In genomic region chr12:72235621-72236351, GRCm38 (mm10) we compare ENCODE assay signal across 9 mouse cellular contexts. TPM values are rescaled to one million over a fixed set of nuclear protein-coding genes. Genes with fewer than 3 reads are reported as not detected.
A peak's percentile ranks its signal among the peaks of the same experiment; 100 is the strongest.
DNase-seq lines count a peak whose midpoint lies in the region; ATAC-seq lines count a peak whose summit lies in the region.
"Had no signal": no experiment of that assay in that cellular context is flagged by ENCODE, and none has a peak within 500 bp of the region (broad histone marks: within the 10 kb centered on the region; RNA-seq: fewer than 3 reads in every experiment).

No protein-coding gene starts in this region.

- 54% methylated on average over 12 of the region's 12 CpGs for WGBS in kidney, embryonic 15.5 days
- 11% methylated on average over 12 of the region's 12 CpGs for WGBS in forebrain, embryonic 14.5 days
- 22% methylated on average over 12 of the region's 12 CpGs for WGBS in midbrain, embryonic 12.5 days

- peak overlapping the region; percentile 45; the same call in 1 of the 2 replicates for H3K9ac ChIP-seq in kidney, embryonic 15.5 days
- H3K9ac ChIP-seq in forebrain, embryonic 14.5 days (ENCODE audit: low read length) = peak overlapping the region; percentile 98
- H3K9ac ChIP-seq in midbrain, embryonic 12.5 days (replicated peaks) = peak overlapping the region; percentile 82

- H3K27ac ChIP-seq in kidney, embryonic 15.5 days = no peak overlapping the region
- peak overlapping the region; percentile 96 for H3K27ac ChIP-seq in forebrain, embryonic 14.5 days (ENCODE audit: low read depth, low read length)
- peak overlapping the region; percentile 92 for H3K27ac ChIP-seq in midbrain, embryonic 12.5 days (replicated peaks)

- H3K27me3 ChIP-seq in kidney, embryonic 15.5 days = peaks cover 44% of the 10 kb centered on the region
- no peaks in the 10 kb centered on the region for H3K27me3 ChIP-seq in forebrain, embryonic 14.5 days (replicated peaks; ENCODE audit: control insufficient read depth, insufficient read depth, low read length)
- H3K27me3 ChIP-seq in midbrain, embryonic 12.5 days = peaks cover 10% of the 10 kb centered on the region

- no peak for ATAC-seq in kidney, embryonic 15.5 days (replicated peaks; ENCODE audit: low FRiP score)
- ATAC-seq in forebrain, embryonic 14.5 days = 0 out of 2 replicates have a peak, but pooled peaks have one; percentile 21
- ATAC-seq in midbrain, embryonic 12.5 days (ENCODE audit: low FRiP score, low read depth) = no peak

- no peak for DNase-seq in kidney, postnatal 36 days
- peak; percentile 49 for DNase-seq in brain, embryonic 18.5 days (ENCODE audit: low read depth, low spot score)
- DNase-seq in forebrain, embryonic 14.5 days (ENCODE audit: low spot score) = peak; percentile 78
- no peak for DNase-seq in ovary, postnatal 36 days (ENCODE audit: low spot score)
- DNase-seq in kidney, adult 11 months = no peak
- DNase-seq in urinary bladder, adult 18-20 months (ENCODE audit: low spot score in 2 of 2) = no peak

- no peaks in the 10 kb centered on the region for H3K36me3 ChIP-seq in kidney, embryonic 15.5 days
- H3K36me3 ChIP-seq in forebrain, embryonic 14.5 days (ENCODE audit: control insufficient read depth, insufficient read depth, low read length) = 0 out of 2 replicates have a peak, but pooled peaks cover 4% of the 10 kb centered on the region
- H3K36me3 ChIP-seq in midbrain, embryonic 12.5 days = no peaks in the 10 kb centered on the region

- H3K4me1 ChIP-seq in kidney, embryonic 15.5 days = peaks cover 11% of the 10 kb centered on the region
- peaks cover 31% of the 10 kb centered on the region for H3K4me1 ChIP-seq in forebrain, embryonic 14.5 days (ENCODE audit: control insufficient read depth, insufficient read depth, low read length)
- H3K4me1 ChIP-seq in midbrain, embryonic 12.5 days = peaks cover 25% of the 10 kb centered on the region; the same call in 1 of the 2 replicates

- no peaks in the 10 kb centered on the region for H3K9me3 ChIP-seq in kidney, embryonic 15.5 days (replicated peaks)
- H3K9me3 ChIP-seq in forebrain, embryonic 14.5 days (replicated peaks; ENCODE audit: control insufficient read depth, low read length) = no peaks in the 10 kb centered on the region
- no peaks in the 10 kb centered on the region for H3K9me3 ChIP-seq in midbrain, embryonic 12.5 days

- peak overlapping the region; percentile 95 for H3K4me2 ChIP-seq in kidney, embryonic 15.5 days
- peak overlapping the region; percentile 58 for H3K4me2 ChIP-seq in forebrain, embryonic 14.5 days (ENCODE audit: low read length)
- peak overlapping the region; percentile 58 for H3K4me2 ChIP-seq in midbrain, embryonic 12.5 days (replicated peaks)

- peak overlapping the region; percentile 52 for H3K4me3 ChIP-seq in kidney, embryonic 15.5 days (replicated peaks)
- H3K4me3 ChIP-seq in forebrain, embryonic 14.5 days (ENCODE audit: low read depth, low read length) = peak overlapping the region; percentile 69
- peak overlapping the region; percentile 69 for H3K4me3 ChIP-seq in midbrain, embryonic 12.5 days

RNA-seq across cellular contexts. Expression of gene Ccdc175, which starts 51.0 kb away (rescaled TPM):
- polyA plus RNA-seq in kidney, embryonic 15.5 days (2015; fragmentation: Nextera tagmentation; extraction: Ambion mirVana) = not detected in 2 replicates
- polyA plus RNA-seq in forebrain, embryonic 14.5 days (2014; fragmentation: Nextera tagmentation; extraction: Ambion mirVana) = not detected in 2 replicates
- 0.12 TPM in 1 of 2 replicates, not detected in the other for polyA plus RNA-seq in midbrain, embryonic 12.5 days (2016; fragmentation: Nextera tagmentation; extraction: Ambion mirVana)
- polyA plus RNA-seq: large intestine, adult 2 months had no signal

Comparison
In these comparisons a context has a peak if more than half of its experiments do, and no peak if none do; other contexts are left out.
1. H3K9ac ChIP-seq: peak in every context shown above with its lines; median percentile 98 in forebrain, embryonic 14.5 days; 82 in midbrain, embryonic 12.5 days; 45 in kidney, embryonic 15.5 days.
2. DNase-seq: peak in brain, embryonic 18.5 days (single experiment) and forebrain, embryonic 14.5 days (single experiment); none in kidney, postnatal 36 days (0 of 2), ovary, postnatal 36 days (single experiment), kidney, adult 11 months (single experiment) and urinary bladder, adult 18-20 months (0 of 2).
3. Peak in every context shown above with its lines, with median percentiles within 50 percentile points of each other: H3K4me2 ChIP-seq and H3K4me3 ChIP-seq.